Mouse (Mus musculus): ENCODE results near the gene Rufy3.

GRCm38 (mm10) chr5:88630883-88631282 is 66.0 kb downstream of the Rufy3 start:
- no peak for TF ChIP-seq POLR2A (IDR thresholded peaks at IDR 0.05; ENCODE audit: insufficient read length, low read depth)
- no peak for TF ChIP-seq E2F4 (IDR thresholded peaks at IDR 0.05; ENCODE audit: insufficient read depth)
- TF ChIP-seq MAX (IDR thresholded peaks at IDR 0.05; ENCODE audit: low read depth), result no peak
- TF ChIP-seq CEBPB (IDR thresholded peaks at IDR 0.05; ENCODE audit: insufficient read depth, poor library complexity, severe bottlenecking), result no peak
- TF ChIP-seq REST (IDR thresholded peaks at IDR 0.05; ENCODE audit: insufficient read depth, insufficient read length), result no peak
- TF ChIP-seq SRF (IDR thresholded peaks at IDR 0.05; ENCODE audit: control insufficient read depth, insufficient read length, low read depth), result no peak
- no peak for TF ChIP-seq USF1 (IDR thresholded peaks at IDR 0.05; ENCODE audit: low read depth)
- TF ChIP-seq POLR2AphosphoS2 (IDR thresholded peaks at IDR 0.05; ENCODE audit: insufficient read length, low read depth), result no peak
- no peak for TF ChIP-seq TCF12 (IDR thresholded peaks at IDR 0.05; ENCODE audit: insufficient read depth, poor library complexity, severe bottlenecking)
- TF ChIP-seq TCF3 (IDR thresholded peaks at IDR 0.05; ENCODE audit: insufficient read length, low read depth), result no peak
- no peak for TF ChIP-seq MYOG (IDR thresholded peaks at IDR 0.05; ENCODE audit: control insufficient read depth in 1 of 3, insufficient read depth in 1 of 3, insufficient read length in 2 of 3, low read depth in 2 of 3)

All from myocyte (in vitro differentiated cells).